Mouse (Mus musculus): Measurements from ENCODE around the gene Lrrc4b. TPM values are rescaled to one million over a fixed set of nuclear protein-coding genes. Genes with fewer than 3 reads are reported as not detected.

The Lrrc4b gene
- total and polyA plus RNA-seq, 3 experiments: 30.1 to 34.1 (median 33.2) TPM

GRCm38 (mm10) chr7:44411144-44411543, 17.7 kb upstream of the Lrrc4b start:
- no peaks in the 10 kb centered on the region for H3K36me3 ChIP-seq (ENCODE audit: control insufficient read depth, insufficient read depth, low read length)
- WGBS: 83% methylated on average over 4 of the region's 4 CpGs
- H3K9ac ChIP-seq (ENCODE audit: low read depth, low read length): no peak overlapping the region
- DNase-seq: no peak
- H3K27me3 ChIP-seq (ENCODE audit: control insufficient read depth, insufficient read depth, low read length): no peaks in the 10 kb centered on the region
- no peaks in the 10 kb centered on the region for H3K4me1 ChIP-seq (ENCODE audit: control insufficient read depth, insufficient read depth, low read length)
- no peak overlapping the region for H3K27ac ChIP-seq
- intact Hi-C loops (cut with DNase I): no loop called here
- TF ChIP-seq POLR2A (IDR thresholded peaks at IDR 0.05; ENCODE audit: insufficient read depth, low read depth, low read length) (no peak), CTCF (IDR thresholded peaks at IDR 0.05) (peak; percentile 6; the same call in 1 of the 2 replicates), EP300 (IDR thresholded peaks at IDR 0.05; ENCODE audit: insufficient read depth, low read depth, low read length) (no peak)
- H3K4me3 ChIP-seq: no peak overlapping the region
- H3K79me2 ChIP-seq (replicated peaks; ENCODE audit: control insufficient read depth, insufficient read depth, low read length): no peaks in the 10 kb centered on the region

GRCm38 (mm10) chr7:44413307-44413706, 15.5 kb upstream of the Lrrc4b start:
- no peaks in the 10 kb centered on the region for H3K79me2 ChIP-seq (replicated peaks; ENCODE audit: control insufficient read depth, insufficient read depth, low read length)
- no peak overlapping the region for H3K4me3 ChIP-seq
- H3K9ac ChIP-seq (ENCODE audit: low read depth, low read length): no peak overlapping the region
- no peaks in the 10 kb centered on the region for H3K27me3 ChIP-seq (ENCODE audit: control insufficient read depth, insufficient read depth, low read length)
- no peaks in the 10 kb centered on the region for H3K36me3 ChIP-seq (ENCODE audit: control insufficient read depth, insufficient read depth, low read length)
- DNase-seq: no peak
- TF ChIP-seq POLR2A (IDR thresholded peaks at IDR 0.05; ENCODE audit: insufficient read depth, low read depth, low read length) (no peak), EP300 (IDR thresholded peaks at IDR 0.05; ENCODE audit: insufficient read depth, low read depth, low read length) (no peak), CTCF (IDR thresholded peaks at IDR 0.05) (no peak)
- 74% methylated on average over 6 of the region's 6 CpGs for WGBS
- intact Hi-C loops (cut with DNase I): no loop called here
- no peak overlapping the region for H3K27ac ChIP-seq
- no peaks in the 10 kb centered on the region for H3K4me1 ChIP-seq (ENCODE audit: control insufficient read depth, insufficient read depth, low read length)

- Histone ChIP-seq H3K27ac (no peak overlapping the region), H3K36me3 (ENCODE audit: control insufficient read depth, insufficient read depth, low read length) (no peaks in the 10 kb centered on the region), H3K79me2 (replicated peaks; ENCODE audit: control insufficient read depth, insufficient read depth, low read length) (no peaks in the 10 kb centered on the region), H3K27me3 (ENCODE audit: control insufficient read depth, insufficient read depth, low read length) (peaks cover 9% of the 10 kb centered on the region), H3K9ac (ENCODE audit: low read depth, low read length) (no peak overlapping the region), H3K4me1 (ENCODE audit: control insufficient read depth, insufficient read depth, low read length) (no peaks in the 10 kb centered on the region), H3K4me3 (no peak overlapping the region)
- DNase-seq: no peak
- intact Hi-C loops (cut with DNase I): no loop called here
- TF ChIP-seq CTCF (IDR thresholded peaks at IDR 0.05) (no peak), POLR2A (IDR thresholded peaks at IDR 0.05; ENCODE audit: insufficient read depth, low read depth, low read length) (no peak), EP300 (IDR thresholded peaks at IDR 0.05; ENCODE audit: insufficient read depth, low read depth, low read length) (no peak)
- WGBS: 36% methylated on average over 8 of the region's 8 CpGs
Observed at GRCm38 (mm10) chr7:44427666-44428065, 1.2 kb upstream of the Lrrc4b start.

- no peaks in the 10 kb centered on the region for H3K79me2 ChIP-seq (replicated peaks; ENCODE audit: control insufficient read depth, insufficient read depth, low read length)
- TF ChIP-seq EP300 (IDR thresholded peaks at IDR 0.05; ENCODE audit: insufficient read depth, low read depth, low read length): no peak
- TF ChIP-seq CTCF (IDR thresholded peaks at IDR 0.05): no peak
- no peak for DNase-seq
- intact Hi-C loops (cut with DNase I): no loop called here
- no peak overlapping the region for H3K9ac ChIP-seq (ENCODE audit: low read depth, low read length)
- no peak overlapping the region for H3K4me3 ChIP-seq
- H3K4me1 ChIP-seq (ENCODE audit: control insufficient read depth, insufficient read depth, low read length): no peaks in the 10 kb centered on the region
- WGBS: 4% methylated on average over 16 of the region's 38 CpGs
- peaks cover 9% of the 10 kb centered on the region for H3K27me3 ChIP-seq (ENCODE audit: control insufficient read depth, insufficient read depth, low read length)
- no peak overlapping the region for H3K27ac ChIP-seq
- H3K36me3 ChIP-seq (ENCODE audit: control insufficient read depth, insufficient read depth, low read length): no peaks in the 10 kb centered on the region
Observed at GRCm38 (mm10) chr7:44428171-44428950, 457 bp upstream of the Lrrc4b start.

- Histone ChIP-seq H3K4me1 (ENCODE audit: control insufficient read depth, insufficient read depth, low read length) (no peaks in the 10 kb centered on the region), H3K27me3 (ENCODE audit: control insufficient read depth, insufficient read depth, low read length) (peaks cover 9% of the 10 kb centered on the region), H3K27ac (no peak overlapping the region), H3K9ac (ENCODE audit: low read depth, low read length) (no peak overlapping the region), H3K4me3 (no peak overlapping the region), H3K79me2 (replicated peaks; ENCODE audit: control insufficient read depth, insufficient read depth, low read length) (no peaks in the 10 kb centered on the region), H3K36me3 (ENCODE audit: control insufficient read depth, insufficient read depth, low read length) (no peaks in the 10 kb centered on the region)
- WGBS: 8% methylated on average over 32 of the region's 32 CpGs
- intact Hi-C loops (cut with DNase I): no loop called here
- TF ChIP-seq EP300 (IDR thresholded peaks at IDR 0.05; ENCODE audit: insufficient read depth, low read depth, low read length): no peak
- no peak for TF ChIP-seq POLR2A (IDR thresholded peaks at IDR 0.05; ENCODE audit: insufficient read depth, low read depth, low read length)
- TF ChIP-seq CTCF (IDR thresholded peaks at IDR 0.05): no peak
- DNase-seq: no peak
Observed at GRCm38 (mm10) chr7:44429534-44430488, 993 bp downstream of the Lrrc4b start.
